12 mouse cellular contexts compared by ENCODE assay signal in genomic region chr5:107017544-107017943, GRCm38 (mm10). TPM values are rescaled to one million over a fixed set of nuclear protein-coding genes. Genes with fewer than 3 reads are reported as not detected.
DNase-seq lines count a peak whose midpoint lies in the region; ATAC-seq and TF ChIP-seq lines count a peak whose summit lies in the region.
"Had no signal": no experiment of that assay in that cellular context is flagged by ENCODE, and none has a peak within 500 bp of the region (broad histone marks: within the 10 kb centered on the region; RNA-seq: fewer than 3 reads in every experiment).

No protein-coding gene starts in this region.

- no peak overlapping the region for H3K4me3 ChIP-seq in lung, adult 2 months (replicated peaks; ENCODE audit: extremely low read depth, low read depth, low read length)
- no peak overlapping the region for H3K4me3 ChIP-seq in liver, postnatal 0 days (ENCODE audit: low read depth, low read length)
- H3K4me3 ChIP-seq: heart, embryonic 13.5 days; liver, embryonic 13.5 days; midbrain, embryonic 13.5 days had no signal

- H3K4me1 ChIP-seq in lung, adult 2 months (ENCODE audit: control insufficient read depth, insufficient read depth, low read length), result peaks cover 6% of the 10 kb centered on the region
- peaks cover 12% of the 10 kb centered on the region for H3K4me1 ChIP-seq in liver, postnatal 0 days (ENCODE audit: insufficient read depth)

- H3K27ac ChIP-seq in liver, postnatal 0 days (ENCODE audit: low read depth), result no peak overlapping the region
- H3K27ac ChIP-seq: heart, embryonic 13.5 days; liver, embryonic 13.5 days; midbrain, embryonic 13.5 days had no signal

- DNase-seq in adrenal gland, postnatal 36 days, result peak; percentile 19 to 24
- no peak for DNase-seq in adrenal gland, postnatal 4 days (ENCODE audit: low spot score in 2 of 2)
- no peak for DNase-seq in lung, adult 2 months
- no peak for DNase-seq in lung, postnatal 4 days
- DNase-seq in MEL-GATA-1-ER (ENCODE audit: extremely low read depth, low read depth), result peak; percentile 52
- DNase-seq in liver, postnatal 0 days, result peak; percentile 28
- DNase-seq: kidney, adult 18-20 months; liver, embryonic 13.5 days had no signal

- no peak for ATAC-seq in liver, postnatal 0 days
- ATAC-seq in cerebellum, adult (ENCODE audit: insufficient number of reproducible peaks, low FRiP score, low TSS enrichment), result no peak
- no peak for ATAC-seq in erythroblast, adult 5-6 weeks (replicated peaks; ENCODE audit: low FRiP score, poor library complexity, severe bottlenecking)
- ATAC-seq: midbrain, embryonic 13.5 days had no signal

- no peak for TF ChIP-seq POLR2A in lung, adult 2 months (IDR thresholded peaks at IDR 0.05; ENCODE audit: borderline replicate concordance, extremely low read depth, low read depth, low read length)

- WGBS in lung, adult 2 months, result 73% methylated on average over 2 of the region's 2 CpGs
- 65% methylated on average over 2 of the region's 2 CpGs for WGBS in liver, postnatal 0 days (ENCODE audit: insufficient replicate concordance)

- TF ChIP-seq CTCF in lung, adult 2 months (IDR thresholded peaks at IDR 0.05; ENCODE audit: insufficient read depth, low read length), result peak; percentile 24; the same call in 1 of the 2 replicates
- peak; percentile 45 for TF ChIP-seq CTCF in liver, postnatal 0 days (IDR thresholded peaks at IDR 0.05; ENCODE audit: low read depth)

- H3K9me3 ChIP-seq in liver, postnatal 0 days (ENCODE audit: low read length), result no peaks in the 10 kb centered on the region
- H3K9me3 ChIP-seq: heart, embryonic 13.5 days; liver, embryonic 13.5 days; midbrain, embryonic 13.5 days had no signal

- TF ChIP-seq EP300 in liver, postnatal 0 days (IDR thresholded peaks at IDR 0.05; ENCODE audit: low read depth), result no peak

- no peak overlapping the region for H3K4me2 ChIP-seq in liver, postnatal 0 days (ENCODE audit: low read depth, low read length)
- H3K4me2 ChIP-seq: heart, embryonic 13.5 days; liver, embryonic 13.5 days; midbrain, embryonic 13.5 days had no signal

- H3K9ac ChIP-seq in liver, postnatal 0 days (replicated peaks), result no peak overlapping the region
- H3K9ac ChIP-seq: heart, embryonic 13.5 days; liver, embryonic 13.5 days; midbrain, embryonic 13.5 days had no signal

- no peaks in the 10 kb centered on the region for H3K27me3 ChIP-seq in liver, postnatal 0 days (ENCODE audit: insufficient read depth, low read length)
- H3K27me3 ChIP-seq: heart, embryonic 13.5 days; liver, embryonic 13.5 days; midbrain, embryonic 13.5 days had no signal

- H3K36me3 ChIP-seq in liver, postnatal 0 days (replicated peaks; ENCODE audit: insufficient read depth, low read length), result no peaks in the 10 kb centered on the region
- H3K36me3 ChIP-seq: heart, embryonic 13.5 days; liver, embryonic 13.5 days; midbrain, embryonic 13.5 days had no signal

RNA-seq across cellular contexts. Expression of gene Cdc7, which starts 53.4 kb away (rescaled TPM):
- 1 to 10 TPM; 2.3 to 3.6 TPM for total RNA-seq in adrenal gland, postnatal 36 days (2021)
- total RNA-seq in adrenal gland, postnatal 4 days (2021), result 10 to 100 TPM; 11.7 to 12.3 TPM
- 1.6 and 1.9 TPM in 2 replicates for polyA plus RNA-seq in lung, adult 2 months (2012; rRNA removed)
- polyA plus RNA-seq in liver, postnatal 0 days (2015; fragmentation: Nextera tagmentation; extraction: Ambion mirVana), result 4.9 and 6.2 TPM in 2 replicates
- 11.0 and 18.8 TPM in 2 replicates for total RNA-seq in erythroblast, adult 5-6 weeks (2015; ENCODE audit: low replicate concordance)
- total RNA-seq in erythroblast, adult 5-6 weeks (2017; ENCODE audit: low replicate concordance), result 10.3 and 10.5 TPM in 2 replicates

Comparison
In these comparisons a context has a peak if more than half of its experiments do, and no peak if none do; other contexts are left out.
1. DNase-seq: peak in adrenal gland, postnatal 36 days (2 of 2), MEL-GATA-1-ER (single experiment) and liver, postnatal 0 days (single experiment); none in adrenal gland, postnatal 4 days (0 of 2), lung, adult 2 months (single experiment) and lung, postnatal 4 days (0 of 2).